Mouse (Mus musculus): ENCODE results near the gene Ypel5. TPM values are rescaled to one million over a fixed set of nuclear protein-coding genes. Genes with fewer than 3 reads are reported as not detected.

Ypel5 gene
- total RNA-seq, 2 experiments from 2014 or later, result 87.0 to 95.4 TPM

DNA sequence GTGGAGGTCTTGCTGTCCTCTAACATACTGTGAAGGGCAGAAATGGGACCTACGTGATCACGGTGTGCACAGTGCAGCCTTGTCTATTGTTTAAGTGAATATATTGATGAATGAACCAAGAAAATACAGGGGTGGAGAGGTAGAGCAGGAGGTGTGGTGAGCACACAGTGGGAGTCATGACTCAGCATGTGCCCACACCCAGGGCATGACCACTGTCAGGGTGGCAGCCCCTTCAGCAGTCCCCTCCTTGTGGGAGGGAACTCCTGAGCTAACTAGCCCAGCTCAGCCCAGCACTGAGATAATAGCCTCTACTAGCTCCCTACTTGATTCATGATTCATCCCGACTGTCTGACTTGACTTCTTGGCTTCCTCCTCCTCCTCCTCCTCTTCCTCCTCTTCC is 62.5 kb downstream of the Ypel5 start:
- DNase-seq (ENCODE audit: low spot score in 2 of 2), result no peak

Other genes starting within 250 kb of the Ypel5 start
- 1 to 10 TPM; 8.4 to 9.1 TPM for gene Alk, start 231.8 kb upstream of the Ypel5 start, total RNA-seq (2021)
- gene Lbh, start 81.9 kb downstream of the Ypel5 start, total RNA-seq (2021), result 10 to 100 TPM; 37.2 to 38.9 TPM